Mouse (Mus musculus) bone marrow, adult 2 months (tissue): ENCODE measurements around the gene Zfr2.

Experiments
- CTCF ChIP-seq: fragments of 200-500 bp; IDR thresholded peaks from 2 replicates; pipeline ENCODE4 v1.5.1; 2011; ENCODE audit warnings: low read length, control low read depth; ENCODE audit not compliant: control insufficient read depth, insufficient read depth
- POLR2A ChIP-seq: fragments of 200-500 bp; IDR thresholded peaks from 2 replicates; pipeline ENCODE4 v1.6.1; 2011; ENCODE audit warnings: low read depth, mild to moderate bottlenecking, control low read depth, low read length, borderline replicate concordance; ENCODE audit not compliant: control insufficient read depth

DNA sequence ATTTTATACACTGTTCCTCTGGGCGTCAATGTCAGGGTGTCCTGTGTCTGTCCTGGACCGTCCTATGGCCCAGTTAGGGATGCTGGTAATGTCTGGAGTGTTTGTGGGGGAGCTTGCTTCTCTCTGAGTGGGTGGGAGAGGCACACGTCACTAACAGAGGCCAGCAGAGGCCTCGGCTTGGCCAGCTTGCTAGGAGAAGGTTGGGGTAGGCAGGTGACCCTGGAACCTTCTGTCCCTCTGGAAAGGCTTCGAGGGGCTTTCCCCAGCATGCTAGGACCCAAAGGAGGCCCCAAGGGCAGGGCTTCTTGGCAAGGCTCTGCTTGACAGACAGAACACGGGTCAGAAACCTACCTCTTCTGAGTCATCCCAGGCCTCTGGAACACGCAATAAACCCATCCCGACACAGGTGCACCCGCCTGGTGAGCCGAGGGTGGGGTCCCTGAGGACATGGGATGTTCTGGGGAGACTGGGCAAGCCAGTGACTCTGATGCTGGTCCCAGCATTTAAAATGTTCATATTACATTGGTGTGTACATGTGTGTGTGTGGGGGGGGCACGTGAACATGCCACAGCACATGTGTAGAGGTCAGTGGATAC is 36.4 kb upstream of the Zfr2 start:
- no peak for TF ChIP-seq POLR2A
- TF ChIP-seq CTCF, result no peak
